Mouse (Mus musculus) bone marrow, adult 2 months (tissue): ENCODE data around the gene Hk3.

ENCODE experiments used
- CTCF ChIP-seq: fragments of 200-500 bp; IDR thresholded peaks from 2 replicates; pipeline ENCODE4 v1.5.1; 2011; ENCODE audit warnings: low read length, control low read depth; ENCODE audit not compliant: control insufficient read depth, insufficient read depth
- POLR2A ChIP-seq: fragments of 200-500 bp; IDR thresholded peaks from 2 replicates; pipeline ENCODE4 v1.6.1; 2011; ENCODE audit warnings: low read depth, mild to moderate bottlenecking, control low read depth, low read length, borderline replicate concordance; ENCODE audit not compliant: control insufficient read depth

- TF ChIP-seq CTCF (no peak), POLR2A (no peak; the same call in 1 of the 2 replicates)
Measured at GRCm38 (mm10) chr13:54980957-54981356, 40.2 kb downstream of the Hk3 start.
